Mouse (Mus musculus): ENCODE measurements at regions not wholly inside any gene's neighbourhood (a gene's known extent, or its start where the extent isn't known, plus 50 kb on each side); places are given as distances from the start of the nearest gene placed in this dataset.

- TF ChIP-seq CTCF (IDR thresholded peaks at IDR 0.05; ENCODE audit: low read depth) (no peak), EP300 (IDR thresholded peaks at IDR 0.05; ENCODE audit: low read depth) (no peak)
These were observed 106.8 kb downstream of the Atp6ap1l start for GRCm38 (mm10) chr13:90798381-90798780.

Measured in liver, postnatal 0 days (tissue).